Mouse (Mus musculus): ENCODE data around the gene Notch1.

- TF ChIP-seq CTCF (IDR thresholded peaks at IDR 0.05; ENCODE audit: extremely low read depth, insufficient read depth, low read length) (no peak), POLR2A (IDR thresholded peaks at IDR 0.05; ENCODE audit: extremely low read depth, insufficient read depth, low read length) (no peak)
Observed at GRCm38 (mm10) chr2:26487322-26488021, 29.0 kb downstream of the Notch1 start.

Measured in cortical plate, adult 2 months (tissue).